ENCODE assay signal across 8 mouse cellular contexts in the genomic region with DNA sequence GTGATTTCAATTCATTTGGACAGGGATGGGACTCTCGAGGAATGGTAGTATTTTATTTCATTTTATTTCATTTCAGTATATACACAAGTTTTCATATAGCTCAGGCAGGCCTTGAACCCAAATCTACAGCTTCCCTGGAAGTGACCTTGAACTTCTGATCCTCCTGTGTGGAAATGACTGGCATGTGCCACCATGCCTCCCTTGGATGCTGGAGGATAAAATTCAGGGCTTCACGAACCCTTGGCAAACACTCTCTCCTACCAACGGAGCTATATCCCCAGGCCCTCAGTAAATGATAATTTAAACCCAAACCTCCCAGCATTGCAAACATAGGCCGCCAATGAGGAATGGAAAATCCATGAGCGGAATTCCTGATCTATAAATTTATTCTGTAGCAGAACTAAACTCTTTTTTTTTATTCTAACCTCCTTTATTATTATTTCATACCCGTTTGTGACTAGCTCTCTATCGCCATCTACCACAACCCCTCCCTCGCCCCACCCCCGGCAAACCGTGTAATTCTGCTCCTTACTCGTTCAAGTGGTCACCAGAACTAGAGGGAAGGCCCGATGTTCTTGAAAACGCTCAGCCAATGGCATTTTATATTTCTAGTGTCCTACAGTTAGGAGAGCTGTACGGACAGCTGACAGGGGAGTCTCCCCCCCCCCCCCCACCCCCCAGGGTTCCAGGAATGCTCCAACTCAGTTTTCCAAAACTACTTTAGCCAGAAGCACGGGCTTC. TPM values are rescaled to one million over a fixed set of nuclear protein-coding genes. Genes with fewer than 3 reads are reported as not detected.
A peak's percentile ranks its signal among the peaks of the same experiment; 100 is the strongest.
DNase-seq lines count a peak whose midpoint lies in the region; ATAC-seq and TF ChIP-seq lines count a peak whose summit lies in the region.

No protein-coding gene starts in this region.

- peak overlapping the region; percentile 86 for H3K4me3 ChIP-seq in embryonic facial prominence, embryonic 14.5 days (ENCODE audit: low read depth, low read length)
- peak overlapping the region; percentile 78 for H3K4me3 ChIP-seq in hindbrain, embryonic 15.5 days
- peak overlapping the region; percentile 75 for H3K4me3 ChIP-seq in olfactory bulb, adult 2 months (ENCODE audit: insufficient read depth, low read depth, low read length)

- no peak for ATAC-seq in embryonic facial prominence, embryonic 14.5 days (ENCODE audit: low read depth)
- ATAC-seq in hindbrain, embryonic 15.5 days (ENCODE audit: low FRiP score, low read depth): no peak

- H3K4me1 ChIP-seq in embryonic facial prominence, embryonic 14.5 days (ENCODE audit: control insufficient read depth, insufficient read depth, low read length): peaks cover 10% of the 10 kb centered on the region; the same call in 1 of the 2 replicates
- peaks cover 28% of the 10 kb centered on the region for H3K4me1 ChIP-seq in hindbrain, embryonic 15.5 days (replicated peaks)
- peaks cover 5% of the 10 kb centered on the region for H3K4me1 ChIP-seq in olfactory bulb, adult 2 months (ENCODE audit: control insufficient read depth, insufficient read depth, low read length)

- peak overlapping the region; percentile 88 for H3K9ac ChIP-seq in embryonic facial prominence, embryonic 14.5 days (ENCODE audit: low read depth, low read length)
- H3K9ac ChIP-seq in hindbrain, embryonic 15.5 days: peak overlapping the region; percentile 76; the same call in 1 of the 2 replicates

- 15% methylated on average over 15 of the region's 15 CpGs for WGBS in embryonic facial prominence, embryonic 14.5 days
- 18% methylated on average over 15 of the region's 15 CpGs for WGBS in hindbrain, embryonic 15.5 days
- WGBS in olfactory bulb, adult 2 months: 19% methylated on average over 15 of the region's 15 CpGs

- peak overlapping the region; percentile 87 for H3K27ac ChIP-seq in embryonic facial prominence, embryonic 14.5 days (replicated peaks; ENCODE audit: low read depth, low read length)
- H3K27ac ChIP-seq in hindbrain, embryonic 15.5 days (replicated peaks): 0 out of 2 replicates have a peak overlapping the region, but pooled peaks have one; percentile 73
- H3K27ac ChIP-seq in olfactory bulb, adult 2 months (ENCODE audit: insufficient read depth, low read depth, low read length): no peak overlapping the region

- TF ChIP-seq POLR2A in olfactory bulb, adult 2 months (IDR thresholded peaks at IDR 0.05; ENCODE audit: insufficient read depth, low read depth, low read length): no peak

- H3K9me3 ChIP-seq in embryonic facial prominence, embryonic 14.5 days (ENCODE audit: control insufficient read depth, low read length): no peaks in the 10 kb centered on the region
- no peaks in the 10 kb centered on the region for H3K9me3 ChIP-seq in hindbrain, embryonic 15.5 days

- H3K36me3 ChIP-seq in embryonic facial prominence, embryonic 14.5 days (ENCODE audit: control insufficient read depth, insufficient read depth, low read length): peaks cover 7% of the 10 kb centered on the region; the same call in 1 of the 2 replicates
- peaks cover 4% of the 10 kb centered on the region; the same call in 1 of the 2 replicates for H3K36me3 ChIP-seq in hindbrain, embryonic 15.5 days

- H3K27me3 ChIP-seq in embryonic facial prominence, embryonic 14.5 days (replicated peaks; ENCODE audit: control insufficient read depth, insufficient read depth, low read length): peaks cover 6% of the 10 kb centered on the region; the same call in 1 of the 2 replicates
- 0 out of 2 replicates have a peak, but pooled peaks cover 2% of the 10 kb centered on the region for H3K27me3 ChIP-seq in hindbrain, embryonic 15.5 days

- peak overlapping the region; percentile 70 for H3K4me2 ChIP-seq in embryonic facial prominence, embryonic 14.5 days (ENCODE audit: low read depth, low read length)
- peak overlapping the region; percentile 73 for H3K4me2 ChIP-seq in hindbrain, embryonic 15.5 days

- DNase-seq in adrenal gland, adult (ENCODE audit: inconsistent age in 2 of 2, low spot score in 1 of 2): peak; percentile 53 to 82
- no peak for DNase-seq in adrenal gland, adult 8-10 months
- peak; percentile 62 for DNase-seq in A20 (ENCODE audit: low read depth, low spot score)
- peak; percentile 60 for DNase-seq in embryonic facial prominence, embryonic 14.5 days (ENCODE audit: low spot score)
- peak; percentile 53 to 67 for DNase-seq in lung, adult 18-20 months
- no peak for DNase-seq in right cerebral cortex, postnatal 36 days (ENCODE audit: low spot score in 2 of 2)

- no peak for TF ChIP-seq CTCF in olfactory bulb, adult 2 months (IDR thresholded peaks at IDR 0.05; ENCODE audit: insufficient read depth, low read depth, low read length)

RNA-seq across cellular contexts. Expression of a gene that starts 1.8 kb away (rescaled TPM):
- 100 to 1,000 TPM; 349 to 519 (median 450) TPM for total RNA-seq in adrenal gland, adult 8-10 months (2022)
- polyA plus RNA-seq in embryonic facial prominence, embryonic 14.5 days (2014; fragmentation: Nextera tagmentation; extraction: Ambion mirVana): 212 and 218 TPM in 2 replicates
- polyA plus RNA-seq in hindbrain, embryonic 15.5 days (2015; fragmentation: Nextera tagmentation; extraction: Ambion mirVana): 114 and 130 TPM in 2 replicates
- polyA plus RNA-seq in olfactory bulb, adult 2 months (2012; ENCODE audit: insufficient read depth, insufficient read length, low replicate concordance, missing spikeins): not detected in 2 replicates

RNA-seq across cellular contexts. Expression of a gene that starts 33.4 kb away (rescaled TPM):
- 1 to 10 TPM in 3 of 4 experiments, under 1 TPM in 1; 0.68 to 3.5 (median 1.6) TPM for total RNA-seq in adrenal gland, adult 8-10 months (2022)
- 0.08 and 0.24 TPM in 2 replicates for polyA plus RNA-seq in embryonic facial prominence, embryonic 14.5 days (2014; fragmentation: Nextera tagmentation; extraction: Ambion mirVana)
- polyA plus RNA-seq in hindbrain, embryonic 15.5 days (2015; fragmentation: Nextera tagmentation; extraction: Ambion mirVana): 0.31 TPM in 1 of 2 replicates, not detected in the other
- not detected in 2 replicates for polyA plus RNA-seq in olfactory bulb, adult 2 months (2012; ENCODE audit: insufficient read depth, insufficient read length, low replicate concordance, missing spikeins)

RNA-seq across cellular contexts. Expression of a gene that starts 38.5 kb away (rescaled TPM):
- 10 to 100 TPM; 30.1 to 57.1 (median 41.9) TPM for total RNA-seq in adrenal gland, adult 8-10 months (2022)
- 2.3 and 2.7 TPM in 2 replicates for polyA plus RNA-seq in embryonic facial prominence, embryonic 14.5 days (2014; fragmentation: Nextera tagmentation; extraction: Ambion mirVana)
- polyA plus RNA-seq in hindbrain, embryonic 15.5 days (2015; fragmentation: Nextera tagmentation; extraction: Ambion mirVana): 0.99 and 1.2 TPM in 2 replicates
- polyA plus RNA-seq in olfactory bulb, adult 2 months (2012; ENCODE audit: insufficient read depth, insufficient read length, low replicate concordance, missing spikeins): not detected in 2 replicates

Comparison
In these comparisons a context has a peak if more than half of its experiments do, and no peak if none do; other contexts are left out.
1. DNase-seq: peak in adrenal gland, adult (2 of 2), A20 (single experiment), embryonic facial prominence, embryonic 14.5 days (single experiment) and lung, adult 18-20 months (2 of 2); none in adrenal gland, adult 8-10 months (single experiment) and right cerebral cortex, postnatal 36 days (0 of 2).
2. RNA of a gene that starts 1.8 kb away (polyA plus RNA-seq): 212 to 218 TPM in embryonic facial prominence, embryonic 14.5 days and 114 to 130 TPM in hindbrain, embryonic 15.5 days; not detected in olfactory bulb, adult 2 months; every median in the first group is over 100 times any median in the second.
3. Peak in every context shown above with its lines, with median percentiles within 50 percentile points of each other: H3K4me3 ChIP-seq.